Mouse (Mus musculus): ENCODE measurements at regions not wholly inside any gene's neighbourhood (a gene's known extent, or its start where the extent isn't known, plus 50 kb on each side); places are given as distances from the start of the nearest gene placed in this dataset.
A peak's percentile ranks its signal among the peaks of the same experiment; 100 is the strongest.
"Not testable (repeated sequence)": the region's sequence is repeated elsewhere in the genome, so short reads cannot be mapped to it uniquely, and the experiment has no call there.

DNA sequence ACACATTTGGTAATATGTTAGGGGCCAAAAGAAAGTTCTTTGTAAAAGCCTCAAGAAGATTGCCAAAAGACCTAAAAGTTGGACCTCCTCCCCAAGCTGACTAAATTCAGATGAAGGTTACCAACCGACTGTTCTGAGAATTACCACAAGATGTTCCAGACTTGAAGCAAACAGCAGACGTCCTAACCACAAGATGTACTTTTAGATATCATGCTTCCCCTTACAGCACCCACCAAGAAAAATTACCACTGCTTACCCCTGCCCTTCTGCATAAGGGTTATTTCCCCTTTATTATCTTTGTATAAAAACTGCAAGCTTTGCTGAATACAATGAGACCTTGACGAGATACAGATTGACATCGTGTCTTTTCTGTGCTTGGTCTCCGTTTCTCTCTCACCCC lies 121.6 kb upstream of the Cst10 start:
- intact Hi-C loops (cut with DNase I), result no loop called here
- DNase-seq (ENCODE audit: low spot score in 2 of 2), result no peak

DNA sequence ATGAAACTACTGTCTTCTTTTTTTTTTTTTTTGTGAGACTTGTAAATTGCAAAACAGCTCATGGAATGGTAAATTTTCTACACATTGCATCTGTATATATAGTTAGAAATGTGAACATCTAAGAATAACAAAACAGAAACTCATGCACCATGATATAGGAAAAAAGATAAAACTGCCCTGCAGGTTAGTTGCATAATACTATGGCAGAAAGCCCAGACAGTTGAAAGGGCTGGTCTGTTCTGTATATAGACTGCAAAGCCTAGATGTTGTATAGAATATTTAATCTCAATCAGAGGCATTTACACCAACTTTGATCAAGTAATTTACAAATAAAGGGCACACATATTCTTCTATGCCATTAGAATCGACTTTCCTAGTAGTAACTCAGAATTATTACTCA lies 120.7 kb upstream of the Cst10 start:
- intact Hi-C loops (cut with DNase I), result no loop called here
- no peak for DNase-seq (ENCODE audit: low spot score in 2 of 2)

DNA sequence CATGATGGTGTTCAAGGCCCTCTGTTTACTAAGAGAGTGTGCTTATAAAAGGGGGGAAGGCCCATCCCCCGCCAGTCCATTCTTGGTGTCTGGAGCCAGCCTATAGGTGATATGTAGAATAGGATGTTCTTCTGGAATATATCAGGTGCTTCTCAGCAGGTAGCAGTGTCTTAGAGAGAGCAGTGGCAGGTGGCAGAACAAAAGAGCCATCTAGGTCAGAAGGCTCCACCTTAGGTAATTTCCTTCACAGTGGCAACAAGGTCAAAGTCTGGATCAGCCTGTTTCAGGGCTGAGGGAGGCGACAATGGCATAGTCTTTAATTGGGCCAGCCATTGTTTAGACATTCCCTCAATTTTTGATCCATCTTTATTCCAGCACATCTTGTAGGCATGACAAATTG lies 107.9 kb upstream of the Cst10 start:
- DNase-seq (ENCODE audit: low spot score in 2 of 2); intact Hi-C loops (cut with DNase I): not testable (repeated sequence)

DNA sequence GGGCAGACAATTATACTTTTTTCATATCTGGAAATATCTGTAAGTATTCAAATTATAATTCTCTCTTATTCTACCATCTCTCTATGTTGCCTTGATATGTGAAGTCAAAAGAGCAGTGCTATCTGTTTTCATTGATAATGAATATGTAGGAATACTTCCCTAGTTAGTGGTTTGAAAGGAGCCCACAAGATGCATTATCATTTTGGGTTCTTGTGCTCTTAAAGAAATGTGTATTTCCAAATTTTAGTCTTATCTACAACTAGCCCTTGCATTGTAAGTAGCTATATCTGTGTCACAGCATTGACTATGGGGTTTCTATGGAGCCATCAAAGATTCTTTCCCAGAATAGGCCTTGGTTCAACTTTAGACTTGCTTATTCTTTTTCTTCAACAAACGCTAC lies 99.3 kb upstream of the Cst10 start:
- intact Hi-C loops (cut with DNase I), result no loop called here
- DNase-seq (ENCODE audit: low spot score in 2 of 2), result no peak

DNA sequence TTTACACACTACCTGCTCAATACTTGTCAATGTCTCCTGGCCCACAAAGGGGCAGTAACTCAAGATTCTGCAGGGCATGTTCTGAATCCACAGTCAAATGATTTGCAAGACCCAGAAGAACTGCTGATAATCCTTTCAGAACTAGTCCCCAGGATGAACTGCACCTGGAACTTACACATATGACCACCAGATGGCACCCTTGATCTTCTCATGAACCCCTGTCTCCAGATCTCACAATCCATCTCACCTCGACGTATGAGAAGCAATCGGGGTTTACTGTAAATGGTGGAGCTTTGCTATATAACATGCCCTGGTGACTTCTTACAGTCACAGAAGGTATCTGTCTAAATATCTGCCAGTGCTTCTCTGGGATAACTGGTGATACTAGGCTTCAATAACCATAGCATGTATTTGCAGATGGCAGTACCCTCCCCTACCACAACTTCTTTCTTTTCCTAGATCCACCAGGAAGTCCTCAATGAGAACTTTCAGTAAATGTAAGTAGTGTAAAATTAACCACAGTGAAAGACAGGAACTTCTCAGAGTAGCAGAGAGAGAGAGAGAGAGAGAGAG lies 54.5 kb upstream of the Cst10 start:
- intact Hi-C loops (cut with DNase I), result loop anchor here (1.0 to 5.0 kb wide), 2 partner anchors 672 to 749 kb away; no protein-coding TSS in a partner anchor
- peak; percentile 42 to 60 for DNase-seq (ENCODE audit: low spot score in 2 of 2)
